Mouse (Mus musculus) hindbrain, embryonic 11.5 days (tissue): ENCODE data around the gene Pex3. TPM values are rescaled to one million over a fixed set of nuclear protein-coding genes. Genes with fewer than 3 reads are reported as not detected.

Experiments
- ATAC-seq: fragments of 200-750 bp; cut with Nextera tagmentation; 2 replicates; pipeline ENCODE4 v1.8.0; 2017; ENCODE audit warnings: mild to moderate bottlenecking, moderate TSS enrichment, moderate library complexity; ENCODE audit not compliant: low FRiP score
- DNase-seq: peaks from one replicate; pipeline ENCODE4 v3.0.0-alpha.2; 2015; ENCODE audit warnings: low spot score
- H3K27ac ChIP-seq: fragments of 300-500 bp; sonication (generic); 2 replicates; pipeline ENCODE4 v1.5.1; 2014; ENCODE audit warnings: mild to moderate bottlenecking, low read depth, low read length
- H3K27me3 ChIP-seq: fragments of 300-500 bp; sonication (generic); 2 replicates; pipeline ENCODE4 v1.6.1; 2014; ENCODE audit warnings: mild to moderate bottlenecking, low read length, moderate library complexity, mixed read lengths; ENCODE audit not compliant: control insufficient read depth, insufficient read depth
- H3K36me3 ChIP-seq: fragments of 300-500 bp; sonication (generic); 2 replicates; pipeline ENCODE4 v1.6.1; 2014; ENCODE audit warnings: mild to moderate bottlenecking, low read length, moderate library complexity, mixed read lengths; ENCODE audit not compliant: control insufficient read depth, insufficient read depth
- H3K4me1 ChIP-seq: fragments of 300-500 bp; sonication (generic); replicated peaks from 2 replicates; pipeline ENCODE4 v1.6.1; 2014; ENCODE audit warnings: low read length, mixed read lengths; ENCODE audit not compliant: control insufficient read depth, insufficient read depth
- H3K4me2 ChIP-seq: fragments of 300-500 bp; sonication (generic); replicated peaks from 2 replicates; pipeline ENCODE4 v1.6.1; 2014; ENCODE audit warnings: mild to moderate bottlenecking, low read depth, low read length
- H3K4me3 ChIP-seq: fragments of 300-500 bp; sonication (generic); 2 replicates; pipeline ENCODE4 v1.5.1; 2014; ENCODE audit warnings: low read depth, low read length
- H3K9ac ChIP-seq: fragments of 300-500 bp; sonication (generic); 2 replicates; pipeline ENCODE4 v1.6.1; 2014; ENCODE audit warnings: low read depth, low read length
- H3K9me3 ChIP-seq: fragments of 300-500 bp; sonication (generic); 2 replicates; pipeline ENCODE4 v1.6.1; 2016; ENCODE audit warnings: low read length; ENCODE audit not compliant: control insufficient read depth
- WGBS: fragments of 180-500 bp; shearing (Covaris S2); extraction: QIAGEN DNeasy Blood & Tissue Kit; methylation state at CpG from one replicate; pipeline ENCODE4 v1.1.7; 2014; 5-methylcytosine and 5-hydroxymethylcytosine counted together
- polyA plus RNA-seq: library from polyadenylated mRNA; unstranded; fragments of >200 nt; fragmentation: Nextera tagmentation; extraction: Ambion mirVana; gene quantifications from 2 replicates; pipeline ENCODE4 v1.2.1, GENCODE M21; 2014

The Pex3 gene
- polyA plus RNA-seq, 1 experiment from 2014 or later, result 24.4 TPM

DNA sequence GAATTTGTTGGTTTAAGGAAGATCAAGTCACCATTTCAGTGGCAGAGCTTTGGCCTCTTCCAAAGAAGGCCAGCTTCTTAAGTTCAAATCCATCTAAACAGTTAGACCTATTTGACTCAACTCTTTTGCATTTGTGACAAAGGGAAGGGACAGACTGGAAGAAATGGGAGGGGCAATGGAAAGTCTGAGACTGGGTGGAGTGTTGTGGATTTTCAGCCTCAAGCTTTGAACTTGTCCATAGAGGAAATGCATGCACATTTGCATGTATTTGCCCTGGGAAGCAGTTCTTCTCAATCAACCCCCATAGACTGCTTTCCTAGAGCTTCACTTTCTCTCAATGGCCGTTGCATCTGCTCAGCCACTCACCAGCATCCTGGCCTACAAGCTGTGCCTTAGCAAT, 1.4 kb upstream of the Pex3 start:
- Histone ChIP-seq H3K4me3 (no peak overlapping the region), H3K27me3 (no peaks in the 10 kb centered on the region), H3K36me3 (no peaks in the 10 kb centered on the region), H3K4me1 (no peaks in the 10 kb centered on the region), H3K4me2 (no peak overlapping the region), H3K9me3 (no peaks in the 10 kb centered on the region), H3K9ac (no peak overlapping the region), H3K27ac (no peak overlapping the region)
- WGBS, result 96% methylated on average over 1 of the region's 1 CpGs
- no peak for ATAC-seq
- no peak for DNase-seq

DNA sequence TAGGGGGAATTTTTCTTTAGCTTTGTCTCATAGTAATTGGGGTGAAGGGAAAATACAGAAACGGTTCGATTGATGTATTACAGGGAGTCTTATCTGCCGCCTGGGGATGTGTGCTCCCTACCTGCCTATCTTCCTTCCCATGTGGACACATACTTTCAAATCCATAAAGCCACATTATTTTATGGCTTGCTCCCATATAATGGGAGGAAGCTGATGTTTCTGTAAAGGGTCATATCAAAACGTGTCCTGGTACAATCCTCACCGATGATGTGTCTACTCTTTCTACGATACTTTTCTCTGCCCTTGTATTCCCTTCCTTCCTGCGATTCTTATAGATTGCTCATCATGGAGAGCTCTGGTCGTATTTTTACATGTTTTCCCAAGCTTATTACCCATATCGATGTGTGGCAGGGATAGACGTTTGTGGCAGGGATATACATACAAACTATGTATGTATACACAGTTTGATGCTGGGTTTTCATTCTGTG, 600 bp upstream of the Pex3 start:
- ATAC-seq, result 0 out of 2 replicates have a peak, but pooled peaks have one; percentile 13
- peak; percentile 21 for DNase-seq
- Histone ChIP-seq H3K36me3 (no peaks in the 10 kb centered on the region), H3K27me3 (no peaks in the 10 kb centered on the region), H3K4me3 (peak overlapping the region; percentile 59), H3K9ac (peak overlapping the region; percentile 78), H3K4me2 (peak overlapping the region; percentile 33), H3K9me3 (no peaks in the 10 kb centered on the region), H3K27ac (no peak overlapping the region), H3K4me1 (no peaks in the 10 kb centered on the region)
- WGBS, result 36% methylated on average over 10 of the region's 10 CpGs

- H3K4me2 ChIP-seq, result no peak overlapping the region
- no peaks in the 10 kb centered on the region for H3K27me3 ChIP-seq
- H3K4me3 ChIP-seq, result no peak overlapping the region
- H3K9ac ChIP-seq, result no peak overlapping the region
- no peak for ATAC-seq
- WGBS, result 95% methylated on average over 5 of the region's 5 CpGs
- H3K36me3 ChIP-seq, result 0 out of 2 replicates have a peak, but pooled peaks cover 2% of the 10 kb centered on the region
- DNase-seq, result no peak
- H3K9me3 ChIP-seq, result no peaks in the 10 kb centered on the region
- no peaks in the 10 kb centered on the region for H3K4me1 ChIP-seq
- no peak overlapping the region for H3K27ac ChIP-seq
Measured at GRCm38 (mm10) chr10:13541721-13542120, 11.2 kb downstream of the Pex3 start.

DNA sequence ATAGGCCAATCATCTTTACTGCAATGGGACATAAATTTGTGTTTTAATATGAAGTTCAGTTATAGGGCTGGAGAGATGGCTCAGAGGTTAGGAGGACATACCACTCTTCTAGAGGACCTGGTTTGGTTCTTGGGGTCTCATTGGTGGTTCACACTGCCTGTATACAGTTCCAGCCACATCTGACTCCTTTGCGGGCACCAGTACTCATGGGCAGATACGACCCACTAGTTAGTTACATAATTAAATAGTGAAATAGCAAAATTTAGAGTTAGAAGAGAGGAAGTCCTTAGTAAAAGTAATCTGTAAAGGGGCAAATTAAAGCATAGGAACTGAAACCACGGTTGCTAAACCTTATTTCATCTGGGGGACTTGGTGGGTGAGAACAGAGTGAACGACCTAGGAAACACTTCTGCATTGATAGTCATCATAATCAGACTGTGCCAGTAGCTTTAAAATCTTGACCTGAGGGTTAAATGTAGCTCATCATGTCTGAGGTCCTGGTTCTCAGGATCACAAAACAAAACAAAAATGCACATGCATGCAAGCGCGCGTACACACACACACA, 13.1 kb downstream of the Pex3 start:
- WGBS, result 95% methylated on average over 7 of the region's 7 CpGs
- ATAC-seq, result no peak
- Histone ChIP-seq H3K4me2 (no peak overlapping the region), H3K27me3 (no peaks in the 10 kb centered on the region), H3K4me3 (no peak overlapping the region), H3K27ac (no peak overlapping the region), H3K36me3 (no peaks in the 10 kb centered on the region), H3K4me1 (no peaks in the 10 kb centered on the region), H3K9ac (no peak overlapping the region), H3K9me3 (no peaks in the 10 kb centered on the region)
- no peak for DNase-seq

GRCm38 (mm10) chr10:13536706-13537105, 16.2 kb downstream of the Pex3 start:
- H3K27me3 ChIP-seq, result no peaks in the 10 kb centered on the region
- H3K9ac ChIP-seq, result no peak overlapping the region
- no peak for DNase-seq
- no peaks in the 10 kb centered on the region for H3K4me1 ChIP-seq
- H3K4me2 ChIP-seq, result no peak overlapping the region
- no peak overlapping the region for H3K4me3 ChIP-seq
- no peaks in the 10 kb centered on the region for H3K36me3 ChIP-seq
- no peak for ATAC-seq
- H3K9me3 ChIP-seq, result no peaks in the 10 kb centered on the region
- H3K27ac ChIP-seq, result no peak overlapping the region
- 94% methylated on average over 7 of the region's 7 CpGs for WGBS

- DNase-seq (no peak), ATAC-seq (no peak)
- Histone ChIP-seq H3K27ac (no peak overlapping the region), H3K4me1 (no peaks in the 10 kb centered on the region), H3K9ac (no peak overlapping the region), H3K27me3 (no peaks in the 10 kb centered on the region), H3K4me3 (no peak overlapping the region), H3K36me3 (no peaks in the 10 kb centered on the region), H3K9me3 (no peaks in the 10 kb centered on the region), H3K4me2 (no peak overlapping the region)
- 88% methylated on average over 3 of the region's 3 CpGs for WGBS
Measured at GRCm38 (mm10) chr10:13534751-13535150, 18.2 kb downstream of the Pex3 start.

DNA sequence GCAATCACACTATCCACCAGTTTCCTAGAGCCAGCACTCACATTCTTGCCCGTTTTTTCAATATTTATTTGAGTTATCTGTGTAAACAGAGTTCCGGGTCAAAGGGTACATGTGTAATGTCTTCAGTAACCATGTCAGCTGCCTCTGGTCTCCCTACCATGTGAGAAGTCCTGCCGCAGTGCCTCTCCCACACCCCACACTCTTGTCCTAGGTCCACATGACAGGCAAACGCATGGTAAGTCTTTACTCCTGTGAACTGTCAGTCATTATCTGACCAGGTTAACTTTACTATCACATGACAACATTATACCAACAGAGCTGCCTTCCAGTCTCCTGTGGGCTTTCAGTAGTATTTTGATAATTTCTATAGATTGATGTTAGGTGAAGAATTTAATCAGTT, 24.8 kb downstream of the Pex3 start:
- H3K9ac ChIP-seq, result no peak overlapping the region
- ATAC-seq (no peak), DNase-seq (no peak)
- H3K9me3 ChIP-seq, result no peaks in the 10 kb centered on the region
- no peaks in the 10 kb centered on the region for H3K36me3 ChIP-seq
- 81% methylated on average over 4 of the region's 4 CpGs for WGBS
- H3K4me1 ChIP-seq, result no peaks in the 10 kb centered on the region
- H3K27ac ChIP-seq, result no peak overlapping the region
- H3K27me3 ChIP-seq, result no peaks in the 10 kb centered on the region
- no peak overlapping the region for H3K4me3 ChIP-seq
- no peak overlapping the region for H3K4me2 ChIP-seq

DNA sequence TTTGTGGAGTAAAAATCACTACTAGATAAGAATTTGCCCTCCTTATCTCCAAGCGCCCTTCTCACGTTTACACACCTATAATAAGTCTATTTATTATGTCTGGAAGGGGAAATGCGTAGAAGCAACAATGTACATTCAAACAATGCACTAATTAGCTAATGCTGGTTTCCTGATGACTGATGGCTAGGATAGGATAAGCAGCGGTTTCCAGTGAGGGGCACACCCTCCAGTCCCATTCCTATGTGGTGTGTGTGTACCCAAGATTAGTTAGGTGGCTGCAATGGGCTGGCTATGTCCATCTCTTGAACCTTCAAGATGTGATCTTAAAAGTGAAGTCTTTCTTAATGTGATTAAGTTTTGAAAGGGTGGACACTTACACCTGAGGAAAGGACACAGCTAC, 31.1 kb downstream of the Pex3 start:
- Histone ChIP-seq H3K4me1 (no peaks in the 10 kb centered on the region), H3K9ac (no peak overlapping the region), H3K27me3 (no peaks in the 10 kb centered on the region), H3K9me3 (no peaks in the 10 kb centered on the region), H3K4me2 (no peak overlapping the region), H3K4me3 (no peak overlapping the region), H3K27ac (no peak overlapping the region), H3K36me3 (no peaks in the 10 kb centered on the region)
- DNase-seq, result no peak
- ATAC-seq, result no peak
- WGBS, result 88% methylated on average over 4 of the region's 4 CpGs

DNA sequence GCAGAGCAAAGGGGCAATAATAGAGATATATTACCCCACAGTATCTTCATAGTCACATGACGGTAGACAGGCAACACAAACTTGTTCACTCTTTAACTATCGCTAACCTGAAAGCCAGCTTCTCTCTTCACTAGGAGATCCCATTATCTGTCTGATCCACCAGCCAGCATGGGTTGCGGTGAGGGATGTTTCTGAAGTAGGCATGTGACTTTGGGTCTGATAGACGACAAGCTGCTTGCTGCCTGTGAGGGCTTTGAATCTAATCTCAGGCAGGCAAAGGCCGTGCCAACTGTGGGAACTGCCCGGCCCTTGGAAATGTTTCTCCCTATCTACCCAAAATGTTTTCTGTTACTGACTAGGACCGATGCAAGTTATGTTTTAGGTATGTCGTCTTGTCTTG, 50.6 kb downstream of the Pex3 start:
- ATAC-seq, result no peak
- Histone ChIP-seq H3K4me3 (no peak overlapping the region), H3K36me3 (no peaks in the 10 kb centered on the region), H3K27ac (no peak overlapping the region), H3K9ac (no peak overlapping the region), H3K27me3 (no peaks in the 10 kb centered on the region), H3K4me2 (no peak overlapping the region), H3K4me1 (peaks cover 3% of the 10 kb centered on the region; the same call in 1 of the 2 replicates), H3K9me3 (no peaks in the 10 kb centered on the region)
- DNase-seq, result no peak
- WGBS, result 91% methylated on average over 8 of the region's 8 CpGs
